Mouse (Mus musculus): ENCODE measurements at regions not wholly inside any gene's neighbourhood (a gene's known extent, or its start where the extent isn't known, plus 50 kb on each side); places are given as distances from the start of the nearest gene placed in this dataset.
"Not testable (repeated sequence)": the region's sequence is repeated elsewhere in the genome, so short reads cannot be mapped to it uniquely, and the experiment has no call there.

DNA sequence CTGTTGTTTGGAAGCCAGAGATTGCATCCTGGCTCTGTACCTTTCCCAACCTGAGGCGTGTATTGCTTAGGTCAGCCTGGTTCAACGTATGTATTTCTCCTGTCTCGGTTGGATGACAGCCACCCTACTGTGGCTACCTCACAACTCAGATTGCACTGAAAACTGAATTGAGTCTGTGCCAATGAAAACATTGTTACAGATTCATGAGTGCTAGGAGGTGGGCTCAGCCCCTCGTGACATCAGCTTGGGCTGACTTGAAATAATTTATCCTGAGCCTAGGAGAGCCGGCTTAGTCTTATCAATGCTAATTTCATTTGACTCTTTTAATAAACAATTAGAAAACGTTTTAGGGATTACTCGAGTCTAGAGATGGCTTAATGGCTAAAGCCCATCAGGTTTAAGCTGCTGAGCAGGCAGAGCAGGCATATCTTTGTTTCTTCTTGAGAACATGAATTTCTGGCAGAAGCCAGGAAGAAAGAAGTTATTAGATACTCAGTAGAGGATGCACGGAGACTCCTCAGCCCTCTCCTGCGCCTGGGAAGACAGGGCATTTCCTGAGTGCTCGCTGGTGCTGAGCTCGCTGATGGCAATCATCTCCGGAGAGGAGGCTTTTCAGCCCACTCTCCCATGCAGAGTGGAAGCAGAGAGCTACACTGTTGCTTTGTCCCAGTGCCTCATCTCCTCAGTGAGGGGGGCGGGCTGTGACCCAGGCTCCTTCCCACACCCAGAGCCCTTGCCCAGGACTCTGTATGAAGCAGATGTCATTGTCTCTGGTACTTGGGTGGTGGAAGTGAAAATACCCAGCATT, 120.9 kb upstream of the Trpc7 start:
- no peaks in the 10 kb centered on the region for H3K36me3 ChIP-seq (ENCODE audit: control insufficient read depth, insufficient read depth)
- H3K4me2 ChIP-seq (ENCODE audit: low read depth): no peak overlapping the region
- H3K4me3 ChIP-seq: no peak overlapping the region
- TF ChIP-seq TCF3 (IDR thresholded peaks at IDR 0.05; ENCODE audit: insufficient read length, low read depth) (no peak), MAX (IDR thresholded peaks at IDR 0.05; ENCODE audit: low read depth) (no peak), SRF (IDR thresholded peaks at IDR 0.05; ENCODE audit: control insufficient read depth, insufficient read length, low read depth) (no peak), E2F4 (IDR thresholded peaks at IDR 0.05; ENCODE audit: insufficient read depth) (no peak), POLR2A (IDR thresholded peaks at IDR 0.05; ENCODE audit: insufficient read length, low read depth) (no peak), TCF12 (IDR thresholded peaks at IDR 0.05; ENCODE audit: insufficient read depth, poor library complexity, severe bottlenecking) (no peak), POLR2AphosphoS2 (IDR thresholded peaks at IDR 0.05; ENCODE audit: insufficient read length, low read depth) (no peak), REST (IDR thresholded peaks at IDR 0.05; ENCODE audit: insufficient read depth, insufficient read length) (no peak), MYOD1 (IDR thresholded peaks at IDR 0.05; ENCODE audit: control insufficient read depth in 1 of 3, insufficient read length in 2 of 3, low read depth in 2 of 3) (no peak), MYOG (IDR thresholded peaks at IDR 0.05; ENCODE audit: control insufficient read depth in 1 of 3, insufficient read depth in 1 of 3, insufficient read length in 2 of 3, low read depth in 2 of 3) (no peak), USF1 (IDR thresholded peaks at IDR 0.05; ENCODE audit: low read depth) (no peak), CEBPB (IDR thresholded peaks at IDR 0.05; ENCODE audit: insufficient read depth, poor library complexity, severe bottlenecking) (no peak)
- no peak overlapping the region for H3ac ChIP-seq (ENCODE audit: control insufficient read depth, insufficient read length)
- H3K27me3 ChIP-seq (ENCODE audit: control insufficient read depth, insufficient read depth, insufficient read length): no peaks in the 10 kb centered on the region
- H3K79me2 ChIP-seq (ENCODE audit: control insufficient read depth, insufficient read depth): no peaks in the 10 kb centered on the region

DNA sequence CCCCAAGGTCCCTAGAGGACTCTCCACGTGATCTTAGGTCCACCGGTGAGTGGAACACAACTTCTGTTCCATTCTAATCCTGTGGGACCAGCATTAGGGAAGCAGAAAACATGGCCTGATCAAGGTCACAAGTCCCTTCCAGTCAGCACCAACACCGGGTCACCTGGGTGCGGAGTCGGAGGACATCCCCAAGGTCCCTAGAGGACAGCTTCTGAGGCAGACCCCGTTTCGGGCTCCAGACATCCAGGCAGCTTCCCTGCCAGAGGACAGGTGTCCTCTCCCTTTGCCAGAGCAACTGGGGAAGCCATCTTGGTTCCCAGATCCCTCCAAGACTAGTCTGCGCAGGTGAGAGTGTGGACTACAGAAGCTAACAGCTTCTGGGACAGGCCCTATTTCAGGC, 111.4 kb upstream of the Trpc7 start:
- H3K36me3 ChIP-seq (ENCODE audit: control insufficient read depth, insufficient read depth); H3K27me3 ChIP-seq (ENCODE audit: control insufficient read depth, insufficient read depth, insufficient read length); H3K4me2 ChIP-seq (ENCODE audit: low read depth); H3ac ChIP-seq (ENCODE audit: control insufficient read depth, insufficient read length); H3K79me2 ChIP-seq (ENCODE audit: control insufficient read depth, insufficient read depth); H3K4me3 ChIP-seq: not testable (repeated sequence)

DNA sequence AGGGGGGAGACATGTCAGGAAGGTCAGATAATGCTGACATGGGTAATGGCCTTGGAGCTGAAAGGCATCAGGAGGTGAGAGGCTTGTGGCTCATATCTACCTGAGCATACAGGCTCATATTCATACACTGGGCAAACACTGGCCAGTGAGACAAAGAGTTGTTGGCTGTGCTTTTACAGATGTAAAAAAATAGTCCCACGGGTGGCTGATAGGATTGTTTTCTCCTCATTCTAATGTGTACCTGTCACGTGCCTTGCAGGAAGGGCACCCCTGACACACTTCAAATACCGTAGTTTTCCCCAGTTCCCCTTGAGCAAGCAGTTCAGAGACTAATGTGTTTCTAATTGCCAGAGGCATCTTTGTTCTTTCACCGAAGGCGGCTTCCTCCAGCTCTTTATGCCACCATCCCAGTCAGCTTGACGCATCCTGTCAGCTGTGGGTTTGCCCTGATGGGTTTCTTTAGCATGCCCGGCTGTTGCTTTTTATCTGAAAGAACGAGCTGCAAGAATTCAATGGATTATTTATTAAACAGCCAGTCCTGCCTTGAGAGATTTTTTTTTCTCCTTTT, 107.9 kb upstream of the Trpc7 start:
- no peak overlapping the region for H3K4me3 ChIP-seq
- no peaks in the 10 kb centered on the region for H3K79me2 ChIP-seq (ENCODE audit: control insufficient read depth, insufficient read depth)
- no peak overlapping the region for H3K4me2 ChIP-seq (ENCODE audit: low read depth)
- no peaks in the 10 kb centered on the region for H3K36me3 ChIP-seq (ENCODE audit: control insufficient read depth, insufficient read depth)
- no peak overlapping the region for H3ac ChIP-seq (ENCODE audit: control insufficient read depth, insufficient read length)
- no peak for TF ChIP-seq POLR2AphosphoS2 (IDR thresholded peaks at IDR 0.05; ENCODE audit: insufficient read length, low read depth)
- TF ChIP-seq TCF3 (IDR thresholded peaks at IDR 0.05; ENCODE audit: insufficient read length, low read depth): no peak
- TF ChIP-seq CEBPB (IDR thresholded peaks at IDR 0.05; ENCODE audit: insufficient read depth, poor library complexity, severe bottlenecking): no peak
- no peaks in the 10 kb centered on the region for H3K27me3 ChIP-seq (ENCODE audit: control insufficient read depth, insufficient read depth, insufficient read length)

DNA sequence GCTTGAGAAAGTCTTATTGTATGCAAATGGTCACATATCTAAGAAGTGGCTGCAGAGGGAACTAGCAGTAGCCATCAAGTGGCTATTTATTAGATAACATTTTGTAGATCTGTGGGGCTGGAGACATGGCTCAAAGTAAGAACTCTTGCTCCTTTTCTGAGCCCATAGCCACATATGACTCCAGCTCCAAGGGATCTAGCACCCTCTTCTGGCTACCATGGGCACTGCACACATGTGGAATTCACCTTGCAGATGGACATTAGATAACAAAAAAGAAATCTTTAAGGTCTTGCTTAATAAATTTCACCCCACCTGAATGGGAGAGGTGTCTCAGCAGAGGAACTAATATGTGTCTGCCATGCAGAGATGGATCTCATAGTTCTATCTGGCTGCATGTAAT, 96.2 kb upstream of the Trpc7 start:
- H3K4me2 ChIP-seq (ENCODE audit: low read depth): no peak overlapping the region
- H3K27me3 ChIP-seq (ENCODE audit: control insufficient read depth, insufficient read depth, insufficient read length): no peaks in the 10 kb centered on the region
- H3K36me3 ChIP-seq (ENCODE audit: control insufficient read depth, insufficient read depth): no peaks in the 10 kb centered on the region
- TF ChIP-seq MYOD1 (IDR thresholded peaks at IDR 0.05; ENCODE audit: control insufficient read depth in 1 of 3, insufficient read length in 2 of 3, low read depth in 2 of 3): no peak
- TF ChIP-seq REST (IDR thresholded peaks at IDR 0.05; ENCODE audit: insufficient read depth, insufficient read length): no peak
- no peak for TF ChIP-seq TCF12 (IDR thresholded peaks at IDR 0.05; ENCODE audit: insufficient read depth, poor library complexity, severe bottlenecking)
- TF ChIP-seq E2F4 (IDR thresholded peaks at IDR 0.05; ENCODE audit: insufficient read depth): no peak
- no peak for TF ChIP-seq POLR2AphosphoS2 (IDR thresholded peaks at IDR 0.05; ENCODE audit: insufficient read length, low read depth)
- no peak for TF ChIP-seq MYOG (IDR thresholded peaks at IDR 0.05; ENCODE audit: control insufficient read depth in 1 of 3, insufficient read depth in 1 of 3, insufficient read length in 2 of 3, low read depth in 2 of 3)
- no peak for TF ChIP-seq CEBPB (IDR thresholded peaks at IDR 0.05; ENCODE audit: insufficient read depth, poor library complexity, severe bottlenecking)
- TF ChIP-seq SRF (IDR thresholded peaks at IDR 0.05; ENCODE audit: control insufficient read depth, insufficient read length, low read depth): no peak
- TF ChIP-seq POLR2A (IDR thresholded peaks at IDR 0.05; ENCODE audit: insufficient read length, low read depth): no peak
- no peak for TF ChIP-seq USF1 (IDR thresholded peaks at IDR 0.05; ENCODE audit: low read depth)
- H3K79me2 ChIP-seq (ENCODE audit: control insufficient read depth, insufficient read depth): no peaks in the 10 kb centered on the region
- H3ac ChIP-seq (ENCODE audit: control insufficient read depth, insufficient read length): no peak overlapping the region
- H3K4me3 ChIP-seq: no peak overlapping the region

DNA sequence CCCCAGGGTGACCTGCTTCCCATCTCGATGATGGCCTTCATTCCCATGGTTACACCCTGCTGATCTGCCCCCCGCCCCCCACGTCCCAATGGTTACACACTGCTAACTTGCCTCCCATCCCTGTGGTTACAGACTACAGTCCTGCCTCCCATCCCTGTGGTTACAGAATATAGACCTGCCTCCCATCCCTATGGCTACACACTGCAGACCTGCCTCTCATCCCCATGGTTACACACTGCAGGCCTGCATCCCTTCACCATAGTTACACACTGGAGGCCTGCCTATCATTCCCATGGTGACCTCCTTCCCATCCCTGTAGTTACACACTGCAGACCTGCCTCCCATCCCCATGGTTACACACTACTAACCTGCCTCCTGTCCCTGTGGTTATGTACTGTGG, 78.3 kb upstream of the Trpc7 start:
- no peak overlapping the region for H3ac ChIP-seq (ENCODE audit: control insufficient read depth, insufficient read length)
- H3K4me3 ChIP-seq: no peak overlapping the region
- H3K27me3 ChIP-seq (ENCODE audit: control insufficient read depth, insufficient read depth, insufficient read length): no peaks in the 10 kb centered on the region
- no peaks in the 10 kb centered on the region for H3K79me2 ChIP-seq (ENCODE audit: control insufficient read depth, insufficient read depth)
- H3K36me3 ChIP-seq (ENCODE audit: control insufficient read depth, insufficient read depth): no peaks in the 10 kb centered on the region
- TF ChIP-seq MYOD1 (IDR thresholded peaks at IDR 0.05; ENCODE audit: control insufficient read depth in 1 of 3, insufficient read length in 2 of 3, low read depth in 2 of 3) (no peak), TCF3 (IDR thresholded peaks at IDR 0.05; ENCODE audit: insufficient read length, low read depth) (no peak), SRF (IDR thresholded peaks at IDR 0.05; ENCODE audit: control insufficient read depth, insufficient read length, low read depth) (no peak), REST (IDR thresholded peaks at IDR 0.05; ENCODE audit: insufficient read depth, insufficient read length) (no peak), MAX (IDR thresholded peaks at IDR 0.05; ENCODE audit: low read depth) (no peak), POLR2AphosphoS2 (IDR thresholded peaks at IDR 0.05; ENCODE audit: insufficient read length, low read depth) (no peak), TCF12 (IDR thresholded peaks at IDR 0.05; ENCODE audit: insufficient read depth, poor library complexity, severe bottlenecking) (no peak), MYOG (IDR thresholded peaks at IDR 0.05; ENCODE audit: control insufficient read depth in 1 of 3, insufficient read depth in 1 of 3, insufficient read length in 2 of 3, low read depth in 2 of 3) (no peak), POLR2A (IDR thresholded peaks at IDR 0.05; ENCODE audit: insufficient read length, low read depth) (no peak), USF1 (IDR thresholded peaks at IDR 0.05; ENCODE audit: low read depth) (no peak), CEBPB (IDR thresholded peaks at IDR 0.05; ENCODE audit: insufficient read depth, poor library complexity, severe bottlenecking) (no peak), E2F4 (IDR thresholded peaks at IDR 0.05; ENCODE audit: insufficient read depth) (no peak)
- no peak overlapping the region for H3K4me2 ChIP-seq (ENCODE audit: low read depth)
